Mouse (Mus musculus): Measurements from ENCODE around the gene Gm3045.

- TF ChIP-seq CTCF (IDR thresholded peaks at IDR 0.05; ENCODE audit: extremely low read depth, insufficient read depth, insufficient read length, insufficient replicate concordance): no peak
- no peak for TF ChIP-seq POLR2A (IDR thresholded peaks at IDR 0.05; ENCODE audit: low read depth, low read length)
Observed at GRCm38 (mm10) chr13:56444112-56444511, 17.7 kb downstream of the Gm3045 start.

All from spleen, adult 2 months (tissue).